Mouse (Mus musculus): ENCODE data around the gene Lekr1.
"Not testable (repeated sequence)": the region's sequence is repeated elsewhere in the genome, so short reads cannot be mapped to it uniquely, and the experiment has no call there.

Lekr1 gene

GRCm38 (mm10) chr3:65766387-65766786 is 100.4 kb downstream of the Lekr1 start:
- no peak for DNase-seq (ENCODE audit: extremely low read depth, low read depth, low spot score)

DNA sequence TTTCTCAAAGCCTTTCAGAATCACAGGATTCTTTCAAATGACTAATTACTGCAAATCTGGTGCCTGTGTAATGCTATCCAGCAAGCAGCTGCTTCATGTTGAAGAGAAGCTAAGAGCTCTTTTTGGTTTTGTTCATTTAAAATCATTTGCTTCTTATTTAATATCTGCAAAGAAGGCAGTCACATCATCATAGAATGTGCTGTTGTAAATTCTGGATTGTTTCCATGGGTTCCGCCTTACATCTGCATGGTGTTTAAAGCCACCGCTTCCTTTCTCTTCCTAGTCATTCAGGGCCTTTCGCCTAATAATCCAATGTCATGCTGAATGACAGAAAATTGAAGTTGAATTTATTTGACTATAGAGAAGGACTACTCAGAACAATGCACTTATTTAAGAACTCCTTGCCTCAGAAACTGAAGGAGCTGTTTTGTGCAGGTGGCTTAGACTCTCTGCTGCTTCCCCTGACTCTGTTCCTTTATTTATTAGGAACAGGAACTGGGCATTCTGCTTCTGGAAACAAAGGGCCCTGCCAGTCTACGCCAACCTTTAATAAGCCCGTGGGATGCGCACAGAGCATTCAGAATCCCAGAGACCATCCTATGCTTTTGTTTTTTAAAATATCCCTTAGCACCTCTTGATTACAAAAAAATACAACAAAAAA is 101.3 kb downstream of the Lekr1 start:
- DNase-seq (ENCODE audit: extremely low read depth, low read depth, low spot score), result no peak

- not testable (repeated sequence) for DNase-seq (ENCODE audit: extremely low read depth, low read depth, low spot score)
Measured at GRCm38 (mm10) chr3:65769666-65770065, 103.6 kb downstream of the Lekr1 start.

DNA sequence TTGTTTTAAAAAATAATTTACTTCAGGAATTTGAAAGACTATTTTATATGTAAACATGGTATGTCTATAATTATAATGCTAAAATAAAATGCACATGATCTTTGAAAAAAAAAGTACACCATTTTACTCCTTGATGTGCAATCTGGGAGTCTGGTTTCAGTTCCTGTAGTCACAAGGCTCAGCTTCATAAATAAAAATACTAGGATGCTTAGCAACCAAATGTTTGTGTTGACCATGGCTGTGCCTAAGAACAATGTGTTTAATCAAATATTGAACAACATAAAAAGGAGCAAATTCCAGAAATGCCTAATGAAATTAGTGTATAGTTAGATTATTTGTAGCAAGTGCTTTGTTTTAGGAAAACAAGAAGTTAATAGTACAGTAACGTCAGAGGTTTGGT is 107.9 kb downstream of the Lekr1 start:
- no peak for DNase-seq (ENCODE audit: extremely low read depth, low read depth, low spot score)

DNA sequence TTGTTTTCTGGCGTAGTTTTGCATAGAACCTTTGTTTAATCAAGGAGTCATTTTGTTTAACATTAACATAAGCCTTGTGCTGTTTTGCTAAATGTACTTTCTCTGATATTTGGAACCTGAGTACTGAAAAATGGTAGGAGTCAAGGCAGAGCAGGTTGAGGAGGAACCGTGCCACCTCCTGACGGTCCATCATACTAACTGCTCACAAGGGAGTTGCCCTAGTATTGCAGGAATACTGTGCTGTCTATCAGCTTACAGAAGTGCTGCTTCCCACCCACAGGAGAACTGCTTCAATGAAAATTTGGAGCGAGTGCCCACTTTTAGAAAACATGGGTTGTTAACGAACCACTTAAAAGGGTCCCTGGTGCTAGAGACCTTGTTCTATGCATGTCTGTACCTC is 109.1 kb downstream of the Lekr1 start:
- DNase-seq (ENCODE audit: extremely low read depth, low read depth, low spot score), result no peak

DNA sequence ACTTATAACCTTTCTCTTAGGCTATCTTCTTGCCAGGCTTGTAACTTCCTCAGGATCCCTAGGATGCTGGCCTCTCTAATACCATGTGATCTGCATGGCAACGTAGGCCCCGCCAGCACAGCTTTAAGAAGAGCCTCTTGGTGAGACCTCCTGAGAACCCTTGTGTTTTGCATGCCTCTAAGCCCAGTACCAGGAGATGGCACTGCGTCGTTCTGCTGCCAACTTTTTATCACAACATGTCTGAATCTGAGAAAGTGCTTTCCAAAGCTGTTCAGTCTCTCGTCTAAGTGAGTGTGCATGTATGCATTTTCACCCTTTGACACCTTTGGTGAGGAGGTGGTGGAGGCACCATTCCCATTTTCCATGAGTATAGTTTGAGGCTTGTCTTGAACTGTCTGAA is 116.2 kb downstream of the Lekr1 start:
- DNase-seq (ENCODE audit: extremely low read depth, low read depth, low spot score), result no peak

DNA sequence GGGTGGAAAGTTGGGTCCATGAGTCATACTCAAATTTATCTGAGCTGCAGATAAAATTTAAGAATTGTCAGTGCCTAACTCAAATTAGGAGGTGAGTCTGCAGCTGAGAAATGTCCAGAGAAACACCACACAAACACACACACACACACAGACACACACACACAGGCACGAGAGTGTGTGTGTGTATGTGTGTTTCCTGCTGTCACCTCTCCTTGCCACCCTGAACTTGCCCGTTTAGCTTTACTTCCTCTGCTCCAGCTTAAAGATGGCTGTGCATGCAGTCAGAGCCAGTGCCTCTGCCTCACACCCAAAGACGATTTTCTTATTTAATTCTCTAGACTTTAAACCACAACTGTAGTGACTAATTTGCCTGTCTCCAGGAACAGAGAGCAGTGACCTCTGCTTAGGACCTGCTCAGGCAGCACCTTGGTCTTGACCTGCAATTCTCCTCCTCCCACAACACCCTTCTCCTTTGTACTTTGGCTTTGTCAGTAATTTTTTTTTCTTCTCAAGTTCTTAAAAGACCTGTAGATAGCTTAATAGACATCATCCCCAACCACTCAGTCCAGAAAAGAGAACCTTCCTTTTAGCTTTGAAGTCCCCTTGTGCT is 124.2 kb downstream of the Lekr1 start:
- no peak for DNase-seq (ENCODE audit: extremely low read depth, low read depth, low spot score)

- DNase-seq (ENCODE audit: extremely low read depth, low read depth, low spot score), result no peak
Measured at GRCm38 (mm10) chr3:65793561-65793960, 127.5 kb downstream of the Lekr1 start.

DNA sequence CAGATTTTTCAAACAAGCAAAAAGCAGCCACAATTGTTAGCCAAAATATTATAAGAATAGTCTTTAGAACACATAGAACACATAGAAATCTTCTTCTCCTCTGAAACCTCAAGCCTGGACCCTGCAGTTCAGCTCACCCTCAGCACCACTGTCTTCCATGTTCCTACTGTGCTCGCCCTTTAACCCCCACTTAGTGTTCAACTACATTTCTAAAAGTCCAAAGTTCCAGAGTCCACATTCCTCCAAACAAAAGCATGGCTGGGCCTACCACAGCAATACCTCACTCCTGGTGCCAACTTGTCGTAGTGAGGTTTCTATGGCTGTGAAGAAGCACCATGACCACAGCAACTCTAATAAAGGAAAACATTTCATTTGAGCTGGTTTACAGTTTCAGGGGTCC is 128.7 kb downstream of the Lekr1 start:
- DNase-seq (ENCODE audit: extremely low read depth, low read depth, low spot score), result no peak

- no peak for DNase-seq (ENCODE audit: extremely low read depth, low read depth, low spot score)
Measured at GRCm38 (mm10) chr3:65797345-65798137, 131.5 kb downstream of the Lekr1 start.

DNA sequence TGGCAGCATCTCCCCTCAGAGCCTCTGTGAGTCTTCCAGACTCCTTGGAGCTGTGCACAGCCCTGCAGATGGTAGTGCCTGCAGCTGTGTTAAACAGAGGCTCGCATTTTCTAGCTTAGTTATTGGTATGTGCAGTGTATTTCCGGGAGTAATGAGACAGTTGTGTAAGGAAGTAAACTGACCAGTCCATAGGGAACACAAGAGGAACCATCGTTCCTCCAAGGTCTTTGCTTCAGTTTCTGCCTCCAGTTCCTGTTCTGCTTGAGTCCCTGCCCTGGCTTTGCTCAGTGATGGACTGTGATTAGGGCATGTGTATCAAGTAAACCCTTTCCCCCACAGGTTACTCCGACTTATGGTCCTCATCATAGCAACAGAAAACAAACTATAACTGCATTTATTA is 134.9 kb downstream of the Lekr1 start:
- no peak for DNase-seq (ENCODE audit: extremely low read depth, low read depth, low spot score)

- no peak for DNase-seq (ENCODE audit: extremely low read depth, low read depth, low spot score)
Measured at GRCm38 (mm10) chr3:65802185-65802584, 136.2 kb downstream of the Lekr1 start.

- DNase-seq (ENCODE audit: extremely low read depth, low read depth, low spot score), result no peak
Measured at GRCm38 (mm10) chr3:65802868-65803267, 136.8 kb downstream of the Lekr1 start.

GRCm38 (mm10) chr3:65814881-65815280 is 148.9 kb downstream of the Lekr1 start:
- no peak for DNase-seq (ENCODE audit: extremely low read depth, low read depth, low spot score)

GRCm38 (mm10) chr3:65816012-65816411 is 150.0 kb downstream of the Lekr1 start:
- DNase-seq (ENCODE audit: extremely low read depth, low read depth, low spot score), result no peak

- no peak for DNase-seq (ENCODE audit: extremely low read depth, low read depth, low spot score)
Measured at GRCm38 (mm10) chr3:65818597-65818996, 152.6 kb downstream of the Lekr1 start.

- DNase-seq (ENCODE audit: extremely low read depth, low read depth, low spot score), result no peak
Measured at GRCm38 (mm10) chr3:65819841-65820240, 153.8 kb downstream of the Lekr1 start.

DNA sequence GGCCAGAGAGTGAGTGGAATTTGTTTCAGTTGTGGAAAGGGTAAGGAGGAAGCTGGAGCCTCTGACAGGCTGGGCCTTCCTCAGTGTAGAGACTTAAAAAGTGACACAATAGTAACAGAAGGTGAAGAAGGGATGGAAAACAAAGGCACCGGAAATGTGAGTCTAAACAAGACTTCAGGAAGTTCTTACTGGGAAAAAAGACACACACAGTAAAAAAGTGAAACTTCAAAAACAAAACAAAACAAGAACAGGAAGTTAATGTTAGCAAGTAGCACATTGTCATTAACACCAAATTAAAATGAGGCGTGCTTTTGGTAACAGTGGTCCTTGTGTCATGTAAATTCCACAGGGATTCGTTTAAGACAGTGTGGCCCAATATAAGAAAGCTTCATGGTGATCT is 158.9 kb downstream of the Lekr1 start:
- no peak for DNase-seq (ENCODE audit: extremely low read depth, low read depth, low spot score)

DNA sequence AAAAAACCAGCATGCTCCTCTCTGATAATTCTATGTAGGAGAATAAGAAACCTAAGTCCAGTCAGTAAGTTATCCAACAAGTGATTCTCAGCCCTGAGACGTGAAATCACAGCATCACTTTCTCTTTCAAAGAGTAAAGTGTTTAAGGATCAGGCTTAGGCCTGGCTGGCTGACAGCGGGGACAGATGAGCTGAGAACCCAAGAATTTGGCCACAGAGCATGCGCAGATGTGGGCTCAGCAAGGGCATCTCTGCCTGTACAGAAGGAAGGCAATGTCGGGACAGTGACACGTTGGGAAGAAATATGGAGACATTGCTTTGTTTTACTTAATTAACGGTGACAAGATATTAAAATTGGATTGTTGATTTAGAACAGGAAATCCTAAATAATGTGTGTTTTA is 160.7 kb downstream of the Lekr1 start:
- no peak for DNase-seq (ENCODE audit: extremely low read depth, low read depth, low spot score)

- no peak for DNase-seq (ENCODE audit: extremely low read depth, low read depth, low spot score)
Measured at GRCm38 (mm10) chr3:65827400-65827799, 161.4 kb downstream of the Lekr1 start.

DNA sequence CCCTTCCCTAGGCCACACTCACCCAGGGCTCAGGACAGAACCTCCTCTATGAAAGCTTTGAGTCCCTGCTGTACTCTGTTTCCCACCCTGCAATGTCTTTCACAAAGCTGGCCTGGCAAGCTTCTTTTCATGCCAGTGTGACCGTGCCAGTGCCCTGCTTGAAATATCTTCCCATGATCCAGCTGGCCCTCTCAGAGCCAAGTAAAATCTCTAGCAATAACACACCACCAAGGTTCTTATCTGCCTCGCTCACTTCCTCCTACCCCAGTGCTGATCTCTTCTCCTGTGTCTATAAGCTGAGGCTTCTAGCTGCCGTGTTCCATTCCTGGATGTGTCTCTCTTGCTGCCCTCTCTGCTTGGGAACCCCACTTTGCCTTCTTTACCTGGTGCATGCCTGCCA is 162.0 kb downstream of the Lekr1 start:
- DNase-seq (ENCODE audit: extremely low read depth, low read depth, low spot score), result no peak

GRCm38 (mm10) chr3:65829230-65829629 is 163.2 kb downstream of the Lekr1 start:
- DNase-seq (ENCODE audit: extremely low read depth, low read depth, low spot score), result no peak
